26 mouse cellular contexts compared by ENCODE assay signal in the genomic region with DNA sequence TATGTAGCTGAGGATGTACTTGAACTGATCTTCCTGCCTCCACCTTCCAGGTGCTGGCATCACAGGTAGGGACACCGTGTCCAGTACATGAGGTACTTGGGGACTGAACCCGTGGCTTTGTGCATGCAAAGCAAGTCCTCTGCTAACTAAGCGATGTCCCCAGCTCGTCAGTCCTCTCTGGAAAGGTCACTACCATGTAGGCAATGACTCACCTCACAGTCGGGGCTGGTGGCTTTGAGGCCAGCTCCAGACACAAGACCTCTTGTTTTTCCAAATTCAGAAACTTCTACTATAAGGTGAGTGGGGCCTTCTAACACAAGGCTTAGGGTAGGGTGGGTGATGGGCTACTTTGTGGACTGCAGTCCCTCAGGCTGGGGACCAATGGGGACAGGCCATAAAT. TPM values are rescaled to one million over a fixed set of nuclear protein-coding genes. Genes with fewer than 3 reads are reported as not detected.
A peak's percentile ranks its signal among the peaks of the same experiment; 100 is the strongest.
DNase-seq lines count a peak whose midpoint lies in the region; ATAC-seq lines count a peak whose summit lies in the region.
"Had no signal": no experiment of that assay in that cellular context is flagged by ENCODE, and none has a peak within 500 bp of the region (broad histone marks: within the 10 kb centered on the region; RNA-seq: fewer than 3 reads in every experiment).

No protein-coding gene starts in this region.

- peak; percentile 42 to 72 for DNase-seq in adrenal gland, adult (ENCODE audit: inconsistent age in 2 of 2, low spot score in 1 of 2)
- no peak for DNase-seq in adrenal gland, postnatal 25 days
- DNase-seq in adrenal gland, postnatal 36 days: peak; percentile 47 to 61
- no peak for DNase-seq in adrenal gland, adult 18-20 months (ENCODE audit: low spot score in 2 of 2)
- no peak for DNase-seq in heart, postnatal 10 days
- DNase-seq: adrenal gland, adult 8-10 months; cerebellum, adult 11 months; cerebellum, adult 2 months; cerebellum, adult 9-11 months; cerebellum, postnatal 25 days; gastrocnemius, postnatal 10 days; gastrocnemius, postnatal 36 days; heart, adult 2 months; heart, postnatal 14 days had no signal

- whole genome bisulfite sequencing in heart, embryonic 12.5 days: 83% methylated on average over 5 of the region's 5 CpGs
- 78% methylated on average over 5 of the region's 5 CpGs for WGBS in limb, embryonic 15.5 days

- intact Hi-C loops in heart, postnatal 10 days (cut with DNase I): no loop called here

- no peak overlapping the region for H3K4me2 ChIP-seq in heart, embryonic 12.5 days
- no peak overlapping the region for H3K4me2 ChIP-seq in limb, embryonic 15.5 days
- H3K4me2 ChIP-seq: embryonic facial prominence, embryonic 13.5 days; forebrain, embryonic 13.5 days; heart, embryonic 15.5 days; hindbrain, embryonic 12.5 days; hindbrain, embryonic 15.5 days had no signal

- H3K27ac ChIP-seq in heart, embryonic 12.5 days (ENCODE audit: poor library complexity, severe bottlenecking): peak overlapping the region; percentile 15; the same call in 1 of the 2 replicates
- H3K27ac ChIP-seq in limb, embryonic 15.5 days: peak overlapping the region; percentile 27; the same call in 1 of the 2 replicates
- H3K27ac ChIP-seq: forebrain, embryonic 13.5 days; heart, adult 2 months; heart, embryonic 15.5 days; hindbrain, embryonic 12.5 days; hindbrain, embryonic 15.5 days had no signal

- ATAC-seq in heart, embryonic 12.5 days (ENCODE audit: insufficient number of reproducible peaks, low FRiP score): no peak
- ATAC-seq in limb, embryonic 15.5 days (ENCODE audit: insufficient number of reproducible peaks, low FRiP score, low TSS enrichment, low read depth): no peak
- ATAC-seq: activated CD4-positive, CD25-positive, alpha-beta regulatory T cell, adult 4 months; forebrain, embryonic 13.5 days; forebrain, embryonic 16.5 days; intestine, postnatal 0 days had no signal

- H3K9me3 ChIP-seq in heart, embryonic 12.5 days (replicated peaks): no peaks in the 10 kb centered on the region
- no peaks in the 10 kb centered on the region for H3K9me3 ChIP-seq in limb, embryonic 15.5 days
- H3K9me3 ChIP-seq: embryonic facial prominence, embryonic 13.5 days; forebrain, embryonic 10.5 days; forebrain, embryonic 13.5 days; heart, embryonic 10.5 days; heart, embryonic 15.5 days; hindbrain, embryonic 12.5 days; hindbrain, embryonic 15.5 days had no signal

- no peak overlapping the region for H3K4me3 ChIP-seq in heart, embryonic 12.5 days
- H3K4me3 ChIP-seq in limb, embryonic 15.5 days: no peak overlapping the region
- H3K4me3 ChIP-seq: embryonic facial prominence, embryonic 13.5 days; forebrain, embryonic 10.5 days; forebrain, embryonic 13.5 days; heart, adult 2 months; heart, embryonic 10.5 days; heart, embryonic 15.5 days; hindbrain, embryonic 12.5 days; hindbrain, embryonic 15.5 days had no signal

- H3K27me3 ChIP-seq in heart, embryonic 12.5 days (replicated peaks): no peaks in the 10 kb centered on the region
- no peaks in the 10 kb centered on the region for H3K27me3 ChIP-seq in limb, embryonic 15.5 days
- H3K27me3 ChIP-seq: embryonic facial prominence, embryonic 13.5 days; forebrain, embryonic 13.5 days; heart, embryonic 15.5 days; hindbrain, embryonic 12.5 days; hindbrain, embryonic 15.5 days had no signal

- peaks cover 75% of the 10 kb centered on the region for H3K4me1 ChIP-seq in heart, embryonic 12.5 days (replicated peaks)
- H3K4me1 ChIP-seq in limb, embryonic 15.5 days: peaks cover 61% of the 10 kb centered on the region

- peaks cover 99% of the 10 kb centered on the region for H3K36me3 ChIP-seq in heart, embryonic 12.5 days
- peaks cover 47% of the 10 kb centered on the region; the same call in 1 of the 2 replicates for H3K36me3 ChIP-seq in limb, embryonic 15.5 days
- H3K36me3 ChIP-seq: hindbrain, embryonic 15.5 days had no signal

- peak overlapping the region; percentile 16; the same call in 1 of the 2 replicates for H3K9ac ChIP-seq in heart, embryonic 12.5 days
- no peak overlapping the region for H3K9ac ChIP-seq in limb, embryonic 15.5 days
- H3K9ac ChIP-seq: embryonic facial prominence, embryonic 13.5 days; forebrain, embryonic 13.5 days; heart, embryonic 15.5 days; hindbrain, embryonic 12.5 days; hindbrain, embryonic 15.5 days had no signal

RNA-seq across cellular contexts. Expression of a gene that starts 21.8 kb away (rescaled TPM):
- total RNA-seq in adrenal gland, postnatal 25 days (2021): 12.9 and 13.6 TPM in 2 replicates
- 10 to 100 TPM in 1 of 2 experiments, 1 to 10 TPM in 1; 6.3 to 12.7 TPM for total RNA-seq in adrenal gland, postnatal 36 days (2021)
- 1 to 10 TPM; 5.4 to 5.5 TPM for total RNA-seq in adrenal gland, adult 18-20 months (2021)
- polyA plus RNA-seq in heart, embryonic 12.5 days (2016; fragmentation: Nextera tagmentation; extraction: Ambion mirVana): 56.2 and 62.8 TPM in 2 replicates
- 10 to 100 TPM; 16.1 to 19.4 TPM for total RNA-seq in heart, postnatal 10 days (2021)
- 7.1 and 9.4 TPM in 2 replicates for polyA plus RNA-seq in limb, embryonic 15.5 days (2015; fragmentation: Nextera tagmentation; extraction: Ambion mirVana)
- polyA plus RNA-seq: activated CD4-positive, CD25-positive, alpha-beta regulatory T cell, adult 4 months had no signal

Comparison
In these comparisons a context has a peak if more than half of its experiments do, and no peak if none do; other contexts are left out.
1. DNase-seq: peak in adrenal gland, adult (2 of 2) and adrenal gland, postnatal 36 days (2 of 2); none in adrenal gland, postnatal 25 days (single experiment), adrenal gland, adult 18-20 months (0 of 2) and heart, postnatal 10 days (0 of 2).